Mouse (Mus musculus) c-Kit-negative CD71-positive TER-119-positive erythroid progenitor cells, embryonic 14.5 days (primary cell): Measurements from ENCODE around the gene Adh5.

Source experiments
- DNase-seq: peaks from one replicate; pipeline ENCODE4 v3.0.0-alpha.2; 2013; ENCODE audit warnings: low read depth, low spot score

The Adh5 gene

DNA sequence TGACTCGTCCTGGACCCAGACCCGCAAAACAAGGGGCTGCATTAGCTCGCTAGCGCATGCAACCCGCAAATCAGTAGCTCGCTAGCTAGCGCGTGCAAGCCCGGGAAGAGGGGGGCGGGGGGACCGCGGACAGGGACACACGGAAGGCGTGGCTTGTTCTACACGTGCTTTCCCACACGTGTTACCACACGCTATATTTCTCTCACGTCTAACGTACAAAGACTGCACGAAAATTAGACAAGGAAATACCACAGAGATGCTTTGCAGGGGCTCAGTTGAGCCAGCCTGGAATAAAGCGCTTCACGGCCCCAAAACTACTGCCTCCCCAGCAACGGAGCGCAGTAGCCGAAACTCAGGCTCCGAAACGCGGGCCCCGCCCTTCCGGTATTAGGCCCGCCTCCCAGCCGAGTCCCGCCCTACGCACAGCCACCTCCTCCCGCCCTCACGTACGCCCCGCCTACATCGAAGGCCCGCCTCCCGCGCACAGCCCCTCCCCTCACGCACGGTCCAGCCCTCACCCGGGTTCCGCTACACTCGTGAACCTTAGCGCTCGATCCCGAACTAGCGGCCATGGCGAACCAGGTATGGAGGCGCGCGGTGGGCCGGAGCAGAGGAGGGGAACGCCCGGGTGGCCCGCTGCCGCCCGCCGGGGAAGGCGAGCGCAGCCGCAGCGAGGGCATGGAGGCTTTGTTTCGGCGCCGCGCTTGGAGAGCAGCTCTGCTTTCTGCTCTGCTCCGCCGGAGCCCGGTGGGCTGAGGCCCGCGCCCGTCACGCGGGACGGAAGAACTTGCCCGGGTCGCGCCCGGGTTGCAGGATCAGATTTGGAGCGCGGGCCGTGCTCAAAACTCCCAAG, at the start of gene Adh5:
Gene Adh5, plus strand, starts transcription at position 482 of the 853 bp plus-strand sequence.
- DNase-seq, result peak; percentile 87

DNA sequence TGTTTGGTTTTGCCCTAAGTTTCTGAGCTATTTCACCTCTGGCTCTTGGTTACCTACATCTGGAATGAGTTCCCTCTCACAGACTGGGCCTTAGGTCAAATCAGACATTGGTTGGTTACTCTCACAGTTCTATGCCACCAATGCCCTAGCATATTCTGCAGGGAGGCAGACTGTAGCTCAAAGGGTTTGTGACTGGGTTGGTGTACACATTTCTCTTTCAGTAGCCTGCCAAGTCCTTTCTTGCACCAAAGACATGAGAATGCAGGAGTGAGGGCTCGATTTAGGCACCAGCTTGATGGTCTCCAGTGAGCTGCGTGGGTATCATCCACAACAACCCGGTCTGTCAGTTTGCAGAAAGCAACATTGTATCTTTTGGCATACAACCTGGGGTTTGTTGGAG, 38.0 kb upstream of the Adh5 start:
- DNase-seq, result no peak

DNA sequence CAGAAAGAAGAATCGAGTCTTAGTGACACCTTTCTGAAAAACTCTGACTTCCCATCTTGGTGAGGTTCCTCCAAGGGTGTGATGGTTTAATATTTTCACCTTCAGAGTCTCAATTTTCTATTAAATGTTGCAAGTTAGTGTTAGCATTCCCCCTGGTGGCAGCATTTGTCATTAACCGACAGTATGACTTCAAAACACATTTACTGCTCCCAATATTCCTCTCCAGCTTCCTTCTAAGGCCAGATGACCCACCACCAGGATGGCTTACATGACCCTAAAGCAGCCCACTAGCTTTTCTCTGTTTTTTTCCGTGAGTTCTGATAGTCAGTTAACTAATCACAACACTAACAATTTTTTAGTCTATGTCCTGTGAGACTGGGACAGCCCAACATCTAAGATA, 37.6 kb upstream of the Adh5 start:
- no peak for DNase-seq

DNA sequence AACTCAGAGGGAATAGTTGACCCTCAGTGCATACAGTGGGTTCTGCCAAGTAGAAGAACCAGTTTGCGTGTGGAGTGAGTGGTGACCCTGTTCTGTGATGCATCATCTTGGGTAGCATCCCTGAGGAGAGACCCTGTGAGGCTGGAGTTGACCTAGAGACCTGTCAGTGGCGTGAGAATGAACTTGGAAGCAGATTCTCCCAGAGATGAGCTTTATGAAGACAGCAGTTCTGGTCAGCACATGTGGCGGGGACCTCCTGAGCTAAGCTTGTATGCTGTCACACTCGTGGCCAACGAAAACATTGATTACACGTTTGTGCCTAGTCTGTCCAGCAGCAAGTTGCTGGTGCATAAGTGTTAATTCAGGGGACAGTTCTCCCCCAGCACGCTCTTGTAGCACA, 37.1 kb upstream of the Adh5 start:
- no peak for DNase-seq

DNA sequence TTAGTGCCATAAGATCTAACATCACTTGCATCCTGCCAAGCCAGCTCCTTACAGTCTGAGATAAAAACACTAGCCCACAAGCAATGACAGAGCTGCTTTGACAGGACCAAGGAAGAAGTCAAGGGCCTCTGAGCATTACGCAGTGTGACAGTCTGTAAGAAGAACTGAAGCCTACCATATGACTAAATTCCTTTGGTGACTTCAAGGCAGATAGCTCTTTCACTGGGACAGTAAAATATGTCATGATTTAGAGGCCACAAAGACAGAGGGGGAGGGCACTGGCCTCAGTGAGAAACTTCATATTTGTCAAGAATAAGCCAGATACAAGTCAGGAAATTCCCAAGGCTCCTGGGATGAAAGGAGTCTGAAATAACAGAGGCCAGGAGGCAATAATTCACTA, 35.0 kb upstream of the Adh5 start:
- no peak for DNase-seq

DNA sequence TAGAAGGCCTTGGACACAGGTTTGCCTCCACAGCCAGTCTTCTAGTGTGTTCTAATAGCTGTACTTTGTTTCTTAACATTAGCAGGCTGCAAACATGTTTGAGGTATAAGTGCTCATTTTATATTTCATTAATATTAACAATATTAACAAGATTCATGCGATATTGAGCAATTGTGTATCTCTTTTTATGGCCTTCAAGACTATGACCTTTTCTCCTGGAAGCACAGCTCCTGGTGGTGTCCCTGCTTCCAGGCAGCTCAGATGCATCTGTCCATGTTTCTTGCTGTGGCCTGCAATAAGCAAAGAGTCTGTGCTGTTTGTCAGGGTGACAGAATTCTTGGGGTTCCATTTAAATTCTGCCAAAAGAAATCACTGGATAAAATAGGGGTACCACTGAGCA, 33.3 kb upstream of the Adh5 start:
- DNase-seq, result no peak

DNA sequence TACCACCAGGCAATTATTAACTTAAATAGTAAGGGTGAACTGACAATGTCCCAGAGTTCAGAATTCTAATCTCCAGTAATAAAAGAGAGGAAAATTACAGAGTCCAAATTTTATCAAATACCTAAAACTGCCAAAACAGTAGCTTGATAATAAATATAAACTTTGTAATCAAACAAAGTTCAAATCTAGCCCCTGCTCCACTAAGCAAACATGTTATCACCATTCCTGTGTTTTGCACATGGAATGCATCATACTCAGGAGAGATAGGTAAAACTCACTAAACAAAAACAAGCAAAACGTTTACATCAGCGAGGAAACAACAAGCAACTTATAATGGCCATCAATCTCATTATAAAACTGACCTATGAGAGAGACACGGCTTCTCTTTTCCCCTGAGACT, 32.7 kb upstream of the Adh5 start:
- no peak for DNase-seq

DNA sequence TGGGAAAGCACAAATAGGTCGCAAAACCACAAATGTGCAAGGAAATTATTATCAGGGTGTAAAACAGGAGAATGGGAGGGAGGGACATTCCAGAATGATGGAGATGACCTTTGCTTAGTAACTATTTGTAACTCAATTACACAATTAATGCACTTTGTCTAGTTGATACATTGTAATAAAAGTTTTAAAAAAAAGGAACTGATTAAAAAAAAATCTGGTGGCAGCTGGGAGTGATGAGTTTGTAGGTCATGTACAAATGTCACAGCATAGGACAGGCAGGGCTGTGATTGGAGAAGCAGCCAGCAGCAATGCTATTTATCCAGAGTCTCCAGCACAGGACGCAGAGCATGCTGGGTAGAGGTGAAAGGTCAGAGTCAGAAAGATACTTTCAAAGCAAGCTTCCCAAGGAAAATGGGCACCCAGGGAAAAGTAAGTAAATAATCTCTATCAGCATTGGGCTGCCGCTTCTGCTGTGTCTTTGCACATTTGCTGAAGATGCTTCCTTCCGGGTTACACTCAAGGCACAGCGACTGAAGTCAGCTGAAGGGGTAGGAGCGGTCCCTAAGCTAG, 27.7 kb upstream of the Adh5 start, which contains the start of gene Adh4:
Gene Adh4, plus strand, starts transcription at position 346 of the 570 bp plus-strand sequence.
- no peak for DNase-seq

DNA sequence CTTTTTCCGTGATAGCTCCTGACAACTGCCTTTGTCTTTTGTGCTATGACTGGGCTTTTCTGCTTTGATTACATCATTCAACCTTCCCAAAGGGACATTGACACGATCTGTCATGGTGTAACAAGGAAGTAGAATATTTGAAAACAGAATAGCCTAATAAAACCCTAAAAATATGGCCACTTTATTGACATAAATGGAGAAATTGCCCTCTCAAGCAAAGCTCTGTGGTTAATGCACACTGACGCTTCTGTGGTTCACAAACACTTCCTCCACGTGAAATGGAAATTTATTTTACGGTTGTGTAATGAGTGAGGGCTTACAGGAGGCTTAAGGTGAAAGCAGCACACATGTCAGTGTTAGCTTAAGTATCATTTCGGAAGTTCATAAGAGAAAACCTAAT, 23.5 kb upstream of the Adh5 start:
- no peak for DNase-seq

DNA sequence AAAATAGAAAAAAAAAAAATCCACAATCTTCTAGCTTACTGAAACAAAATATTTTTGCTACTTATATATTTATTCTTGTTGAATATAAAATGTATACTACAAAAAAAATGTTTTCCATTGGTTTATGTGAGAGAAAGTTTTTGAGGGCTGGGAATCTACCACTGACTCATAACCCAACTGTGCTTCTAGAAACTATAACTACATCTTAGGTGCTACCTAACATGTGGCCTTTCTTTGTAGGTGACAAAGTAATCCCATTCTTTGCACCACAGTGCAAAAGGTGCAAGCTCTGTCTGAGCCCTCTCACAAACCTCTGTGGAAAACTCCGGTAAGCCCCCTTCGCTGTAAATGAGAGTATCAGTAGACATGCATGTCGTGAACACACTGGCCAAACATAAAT, 22.5 kb upstream of the Adh5 start:
- DNase-seq, result no peak

DNA sequence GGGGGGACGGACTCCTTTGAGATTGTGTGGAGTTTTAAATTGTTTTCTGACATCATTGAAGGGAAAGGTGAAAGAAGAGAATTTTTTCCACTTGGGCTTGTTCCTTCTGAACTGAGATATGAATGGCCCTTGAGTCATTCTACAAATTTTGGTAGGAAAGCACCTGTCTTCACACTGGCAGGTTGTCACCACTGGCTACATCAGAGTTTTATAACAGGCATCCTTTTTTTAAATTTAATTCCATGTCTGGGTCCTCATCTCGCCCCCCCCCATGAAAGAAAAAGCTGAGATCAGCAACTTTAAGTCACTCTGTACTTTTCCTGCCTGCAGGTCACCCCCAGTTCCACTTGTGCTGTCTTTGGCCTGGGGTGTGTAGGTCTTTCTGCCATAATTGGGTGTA, 19.2 kb upstream of the Adh5 start:
- no peak for DNase-seq

DNA sequence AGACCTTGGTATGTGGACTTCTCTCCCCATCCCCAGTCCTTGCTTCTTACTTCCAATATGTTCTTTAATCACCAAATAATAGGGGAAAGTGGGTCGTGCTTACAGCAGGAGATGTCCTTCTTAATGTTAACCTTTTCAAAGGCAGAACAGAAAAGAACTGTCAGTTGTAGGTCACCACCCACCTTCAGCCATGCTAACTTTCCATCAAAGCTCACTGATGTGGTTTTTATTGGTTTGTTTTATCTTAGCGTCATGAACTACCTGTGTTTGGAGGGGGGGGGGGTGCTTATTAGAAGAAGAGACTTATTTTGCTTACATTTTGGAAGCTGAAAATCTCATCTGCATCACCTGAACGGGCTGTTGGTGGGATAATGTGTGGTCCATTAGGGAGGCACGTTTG, 18.6 kb upstream of the Adh5 start:
- no peak for DNase-seq

DNA sequence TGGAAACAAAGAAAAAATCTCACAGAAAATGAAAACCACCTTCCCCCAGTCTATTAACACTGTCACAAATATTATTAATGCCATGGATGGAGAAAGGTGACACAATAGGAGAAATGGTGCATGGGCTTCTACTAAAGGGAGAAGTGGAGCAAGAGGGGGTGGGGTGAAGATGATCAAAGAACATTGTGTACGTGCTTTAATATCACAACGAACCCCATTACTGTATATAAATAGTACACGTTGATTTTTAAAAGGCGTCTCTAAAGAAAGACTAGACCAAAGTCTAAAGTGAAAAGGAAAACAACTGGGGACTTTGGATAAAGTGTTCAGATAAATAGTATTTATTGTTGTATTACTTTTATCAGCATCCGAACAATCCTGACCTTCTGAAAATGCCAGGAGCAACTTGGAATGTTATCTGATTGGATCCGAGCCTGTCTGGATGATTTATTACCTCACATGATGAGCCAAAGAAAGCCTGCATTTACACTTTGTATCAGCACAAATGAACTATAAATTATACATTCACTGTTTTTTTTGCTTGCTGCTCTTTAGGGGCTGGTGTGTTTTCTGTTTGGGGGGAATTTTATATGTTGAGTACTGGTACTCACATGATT, 12.4 kb upstream of the Adh5 start:
- no peak for DNase-seq

DNA sequence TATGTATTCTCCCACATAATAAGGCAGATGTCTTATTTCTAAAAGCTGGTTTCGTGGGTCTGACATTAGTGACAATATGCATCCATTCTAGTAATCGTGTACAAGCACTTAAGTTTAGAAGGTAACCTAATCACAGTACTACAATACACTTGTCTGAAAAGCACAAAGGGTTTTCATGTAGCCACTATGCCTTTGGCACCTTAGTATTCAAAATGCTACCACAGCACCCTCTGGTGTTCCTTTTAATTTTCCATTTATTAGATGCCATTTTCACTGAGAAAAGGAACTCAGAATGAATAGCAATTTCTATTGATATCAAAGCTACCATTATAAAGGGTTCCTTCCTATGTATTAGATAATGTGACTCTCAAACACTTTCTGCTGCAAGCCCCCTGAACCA, 11.1 kb upstream of the Adh5 start:
- DNase-seq, result no peak

DNA sequence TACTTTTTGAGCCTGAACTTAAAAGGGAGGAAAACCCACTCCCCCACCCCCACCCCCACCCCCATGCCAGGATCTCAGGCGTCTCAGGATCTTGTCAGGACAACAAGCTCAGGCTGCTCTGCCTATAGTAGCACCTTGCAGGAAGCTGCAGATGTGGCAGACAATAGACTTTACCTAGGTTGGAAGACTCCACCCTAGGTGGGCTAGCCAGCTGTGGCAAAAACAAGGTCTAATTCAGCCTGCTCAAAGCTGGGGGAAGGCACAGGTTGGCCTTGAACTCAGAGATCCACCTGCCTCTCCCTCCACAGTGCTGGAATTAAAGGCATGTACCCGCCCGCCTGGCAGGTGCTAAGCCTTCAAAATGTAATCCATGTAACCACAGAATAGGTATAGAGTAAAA, 4.2 kb upstream of the Adh5 start:
- no peak for DNase-seq

DNA sequence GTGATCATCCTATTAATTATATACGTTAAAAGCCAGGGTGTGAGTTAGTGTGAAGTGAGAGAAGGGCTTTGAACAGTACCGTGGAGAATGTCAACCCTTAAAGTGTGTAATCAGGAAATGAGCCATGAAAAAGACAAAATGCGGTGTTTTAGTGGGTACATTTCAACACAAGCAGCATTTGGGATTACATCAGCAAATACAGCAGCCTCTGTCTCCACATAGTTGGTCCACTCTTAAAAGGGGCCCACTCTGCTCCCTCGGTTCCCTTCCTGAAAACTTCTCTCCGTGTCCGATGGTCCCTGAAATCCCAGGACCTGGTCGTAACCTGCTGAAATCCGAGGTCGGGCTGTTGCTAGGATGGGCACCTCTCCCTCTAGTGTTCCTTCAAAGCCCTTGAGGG, 690 bp upstream of the Adh5 start:
- DNase-seq, result no peak

DNA sequence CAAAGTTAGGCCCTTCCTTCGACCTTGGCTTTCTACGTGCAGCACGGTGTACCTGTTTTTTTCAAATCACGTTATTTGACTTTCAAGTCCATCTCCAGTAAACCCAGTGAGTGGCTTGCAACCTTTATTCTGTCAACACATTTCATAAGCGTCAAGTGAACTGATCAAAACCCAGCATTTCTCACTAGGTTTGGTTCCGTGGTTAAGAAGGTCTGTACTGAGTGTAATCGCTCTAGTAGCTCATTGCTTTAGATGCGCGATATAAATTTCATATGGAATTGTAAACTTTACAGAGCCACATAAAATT, 525 bp downstream of the Adh5 start:
- DNase-seq, result peak; percentile 12

DNA sequence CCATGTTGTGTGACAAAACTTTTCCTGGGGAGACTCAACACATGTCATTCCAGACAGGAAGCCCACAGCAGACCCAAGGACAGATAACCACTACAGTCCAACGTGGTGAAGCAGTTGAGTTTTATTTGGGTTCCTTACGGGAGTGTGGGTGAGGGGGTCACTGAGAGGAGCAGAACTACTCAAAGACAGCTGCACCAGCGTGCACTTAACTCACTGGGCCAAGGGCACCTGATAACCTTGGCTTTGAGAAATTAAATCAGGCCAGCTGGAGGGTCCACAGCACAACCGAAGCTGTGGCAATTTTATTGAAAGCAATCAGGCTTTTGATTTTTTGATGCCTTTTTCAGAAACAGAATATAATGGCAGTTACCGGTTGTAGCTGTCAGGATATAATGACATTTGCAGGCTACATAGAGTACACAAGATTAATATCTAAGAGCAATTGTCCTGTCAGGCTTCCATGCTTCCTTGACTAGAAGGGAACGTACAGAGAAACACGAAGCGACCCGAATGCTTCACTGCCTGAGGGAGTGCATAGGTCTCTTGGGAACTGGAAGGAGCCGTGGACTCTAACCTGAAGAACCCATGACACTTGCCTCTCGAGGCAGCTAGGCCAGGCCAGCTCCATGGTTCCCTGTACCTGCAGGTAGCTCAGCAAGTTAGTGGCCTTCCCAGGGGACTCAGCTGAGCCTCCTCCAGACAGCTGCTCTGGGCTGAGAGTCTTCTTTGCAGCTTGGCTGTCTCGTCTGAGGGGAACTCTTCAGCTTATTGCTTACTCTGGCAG, 5.4 kb downstream of the Adh5 start:
- DNase-seq, result no peak

DNA sequence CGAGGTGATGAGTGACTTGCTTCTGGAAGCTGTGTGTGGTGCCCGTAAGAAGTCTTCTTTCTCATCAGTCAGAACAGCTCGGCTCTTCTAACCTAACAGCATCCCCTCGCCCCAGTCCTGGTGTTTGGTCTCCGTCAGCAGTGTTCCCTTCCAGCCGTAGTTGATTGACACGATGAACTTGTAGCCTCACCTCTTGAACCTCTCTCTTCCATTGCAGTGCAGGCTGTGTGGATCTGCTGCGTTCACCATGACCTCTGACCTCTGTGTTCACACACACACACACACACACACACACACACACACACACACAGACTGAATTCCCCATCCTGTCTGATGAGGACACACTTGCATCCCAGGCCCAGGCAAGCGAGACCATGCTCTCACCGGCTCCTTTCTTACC, 9.3 kb downstream of the Adh5 start:
- DNase-seq, result no peak

DNA sequence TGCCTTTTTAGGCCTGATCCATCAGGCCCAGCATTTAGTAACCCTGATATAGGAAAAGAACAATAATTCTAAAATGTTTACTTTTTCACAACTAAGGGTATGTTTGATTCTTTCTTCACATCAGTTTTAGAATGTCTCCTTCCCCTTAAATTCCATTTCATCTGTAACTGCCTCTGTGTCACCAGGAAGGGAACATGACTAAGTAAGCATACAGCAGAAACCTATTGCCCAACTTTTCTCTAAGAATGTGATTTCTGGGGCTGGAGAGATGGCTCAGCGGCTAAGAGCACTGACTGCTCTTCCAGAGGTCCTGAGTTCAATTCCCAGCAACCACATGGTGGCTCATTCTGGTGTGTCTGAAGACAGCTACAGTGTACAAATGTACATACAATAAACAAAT, 11.3 kb downstream of the Adh5 start:
- DNase-seq, result no peak

DNA sequence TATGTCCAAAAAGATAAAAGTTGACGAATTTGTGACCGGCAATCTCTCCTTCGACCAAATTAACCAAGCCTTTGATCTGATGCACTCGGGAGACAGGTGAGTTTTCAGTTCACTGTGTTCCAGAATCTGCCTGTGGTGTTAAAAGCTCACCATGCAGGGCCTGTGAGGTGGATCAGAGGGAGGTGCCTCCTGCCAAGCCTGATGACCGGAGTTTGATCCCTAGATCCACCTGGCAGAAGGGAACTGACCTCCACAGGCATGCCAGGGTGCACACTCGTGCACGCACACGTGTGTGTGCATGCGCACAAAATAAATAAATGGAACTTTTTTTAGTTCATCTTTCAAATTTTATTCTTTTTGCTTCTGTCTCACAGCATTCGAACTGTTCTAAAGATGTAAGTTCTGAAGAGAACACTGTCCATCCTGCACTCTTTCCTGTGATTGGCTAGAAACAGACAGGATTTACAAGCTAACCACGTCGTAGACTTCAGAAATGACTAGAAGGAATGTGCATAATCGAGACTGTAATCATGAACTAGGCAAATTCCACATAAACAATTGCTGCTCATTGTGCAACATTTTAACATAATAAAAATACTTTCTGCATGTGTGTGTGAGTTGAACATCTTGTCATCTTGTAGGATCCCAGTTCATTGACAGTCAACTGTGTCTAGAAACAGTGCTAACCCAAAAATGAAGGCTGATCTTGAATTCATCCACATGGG, 12.0 kb downstream of the Adh5 start:
- no peak for DNase-seq

DNA sequence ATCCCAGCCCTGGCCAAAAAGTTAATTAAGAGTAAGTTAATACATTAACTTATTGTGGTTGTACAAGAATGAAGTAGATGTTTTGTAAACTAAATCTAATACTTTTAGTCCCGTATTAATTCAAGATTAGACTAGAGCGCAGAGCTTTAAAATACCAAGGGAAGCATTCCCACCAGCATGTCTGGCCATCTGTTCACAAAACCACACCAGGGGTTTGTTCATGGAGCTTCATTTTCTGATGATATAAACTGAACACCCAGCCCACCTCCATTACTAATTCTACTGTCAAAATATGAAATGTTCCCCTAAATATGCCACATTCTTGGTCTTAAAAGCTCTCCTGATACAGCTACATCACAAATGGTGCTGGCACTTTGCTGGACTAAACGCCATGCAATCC, 15.5 kb downstream of the Adh5 start:
- DNase-seq, result no peak
